Mouse (Mus musculus) erythroblast, embryonic 14.5 days (primary cell): ENCODE data around the gene Prodh2. TPM values are rescaled to one million over a fixed set of nuclear protein-coding genes. Genes with fewer than 3 reads are reported as not detected.

ENCODE experiments used
- H3K27me3 ChIP-seq: 2 replicates; pipeline ENCODE4 v1.6.1; 2012; ENCODE audit warnings: inconsistent platforms; ENCODE audit not compliant: control insufficient read depth
- H3K36me3 ChIP-seq: 2 replicates; pipeline ENCODE4 v1.6.1; 2012; ENCODE audit warnings: mild to moderate bottlenecking, inconsistent platforms; ENCODE audit not compliant: control insufficient read depth
- H3K4me1 ChIP-seq: 2 replicates; pipeline ENCODE4 v1.6.1; 2012; ENCODE audit warnings: inconsistent platforms; ENCODE audit not compliant: control insufficient read depth
- H3K4me3 ChIP-seq: replicated peaks from 2 replicates; pipeline ENCODE3; 2012; ENCODE audit warnings: moderate library complexity, mild to moderate bottlenecking, inconsistent platforms
- H3K9me3 ChIP-seq: 2 replicates; pipeline ENCODE4 v1.6.1; 2012; ENCODE audit warnings: low read length, inconsistent platforms, mixed read lengths; ENCODE audit not compliant: control insufficient read depth
- GATA1 ChIP-seq: IDR thresholded peaks from 2 replicates; pipeline ENCODE4 v1.6.1; 2012; ENCODE audit warnings: low read length, inconsistent platforms, mixed read lengths
- TAL1 ChIP-seq: IDR thresholded peaks from 3 replicates; pipeline ENCODE4 v1.6.1; 2012; ENCODE audit warnings: low read length, inconsistent platforms, mixed read lengths
- polyA plus RNA-seq: library from polyadenylated mRNA; stranded (reverse); fragments of >175 nt; gene quantifications from 2 replicates; pipeline ENCODE4 v1.2.3, GENCODE M21; 2012

Prodh2 gene
- polyA plus RNA-seq, result 0.11 and 0.36 TPM in 2 replicates

- H3K4me3 ChIP-seq, result peak within 1 kb of the TSS; percentile 56
- TF ChIP-seq GATA1 (no peak), TAL1 (no peak)
These were observed at the start of gene Prodh2 for GRCm38 (mm10) chr7:30493401-30493931. TSS of gene Prodh2 (plus strand) at chr7:30493622.

GRCm38 (mm10) chr7:30443696-30444095 lies 49.7 kb upstream of the Prodh2 start:
- Histone ChIP-seq H3K9me3 (peaks cover 11% of the 10 kb centered on the region), H3K4me1 (peaks cover 12% of the 10 kb centered on the region), H3K27me3 (peaks cover 47% of the 10 kb centered on the region), H3K36me3 (no peaks in the 10 kb centered on the region), H3K4me3 (no peak overlapping the region)
- TF ChIP-seq TAL1 (no peak), GATA1 (no peak)

More at GRCm38 (mm10) chr7:30493401-30493931, at the start of gene Prodh2:
- Histone ChIP-seq H3K36me3 (no peaks in the 10 kb centered on the region), H3K9me3 (no peaks in the 10 kb centered on the region), H3K4me1 (no peaks in the 10 kb centered on the region), H3K27me3 (no peaks in the 10 kb centered on the region)

- Histone ChIP-seq H3K9me3 (peaks cover 11% of the 10 kb centered on the region), H3K4me3 (peak overlapping the region; percentile 52), H3K36me3 (no peaks in the 10 kb centered on the region), H3K4me1 (peaks cover 12% of the 10 kb centered on the region), H3K27me3 (peaks cover 45% of the 10 kb centered on the region)
- TF ChIP-seq GATA1 (no peak), TAL1 (no peak)
These were observed 49.1 kb upstream of the Prodh2 start for GRCm38 (mm10) chr7:30444154-30444970.

- TF ChIP-seq GATA1, result no peak
- TF ChIP-seq TAL1, result no peak
- Histone ChIP-seq H3K9me3 (peaks cover 11% of the 10 kb centered on the region), H3K4me3 (peak within 1 kb of the TSS; percentile 52), H3K4me1 (peaks cover 12% of the 10 kb centered on the region), H3K27me3 (peaks cover 42% of the 10 kb centered on the region), H3K36me3 (no peaks in the 10 kb centered on the region)
These were observed 48.3 kb upstream of the Prodh2 start, which contains the start of gene Aplp1 for GRCm38 (mm10) chr7:30444971-30445751. TSS of gene Aplp1 (minus strand) at chr7:30445535.

- Histone ChIP-seq H3K27me3 (peaks cover 47% of the 10 kb centered on the region), H3K4me3 (no peak overlapping the region), H3K9me3 (peaks cover 11% of the 10 kb centered on the region), H3K36me3 (no peaks in the 10 kb centered on the region), H3K4me1 (peaks cover 16% of the 10 kb centered on the region)
- TF ChIP-seq TAL1 (no peak), GATA1 (no peak)
These were observed 43.2 kb upstream of the Prodh2 start for GRCm38 (mm10) chr7:30450241-30450640.

GRCm38 (mm10) chr7:30453327-30453726 lies 40.1 kb upstream of the Prodh2 start:
- peaks cover 12% of the 10 kb centered on the region for H3K4me1 ChIP-seq
- H3K4me3 ChIP-seq, result no peak overlapping the region
- peaks cover 63% of the 10 kb centered on the region for H3K27me3 ChIP-seq
- no peaks in the 10 kb centered on the region for H3K36me3 ChIP-seq
- TF ChIP-seq TAL1, result no peak
- no peak for TF ChIP-seq GATA1
- H3K9me3 ChIP-seq, result no peaks in the 10 kb centered on the region

GRCm38 (mm10) chr7:30453766-30454165 lies 39.7 kb upstream of the Prodh2 start:
- Histone ChIP-seq H3K9me3 (no peaks in the 10 kb centered on the region), H3K4me1 (peaks cover 12% of the 10 kb centered on the region), H3K27me3 (peaks cover 67% of the 10 kb centered on the region), H3K4me3 (no peak overlapping the region), H3K36me3 (no peaks in the 10 kb centered on the region)
- TF ChIP-seq TAL1 (no peak), GATA1 (no peak)

GRCm38 (mm10) chr7:30454259-30454658 lies 39.2 kb upstream of the Prodh2 start:
- H3K4me1 ChIP-seq, result peaks cover 12% of the 10 kb centered on the region
- TF ChIP-seq GATA1 (no peak), TAL1 (no peak)
- H3K36me3 ChIP-seq, result no peaks in the 10 kb centered on the region
- H3K4me3 ChIP-seq, result no peak overlapping the region
- H3K9me3 ChIP-seq, result no peaks in the 10 kb centered on the region
- peaks cover 72% of the 10 kb centered on the region for H3K27me3 ChIP-seq

- Histone ChIP-seq H3K36me3 (no peaks in the 10 kb centered on the region), H3K9me3 (no peaks in the 10 kb centered on the region), H3K4me3 (no peak overlapping the region), H3K27me3 (peaks cover 86% of the 10 kb centered on the region), H3K4me1 (peaks cover 10% of the 10 kb centered on the region)
- TF ChIP-seq TAL1, result no peak
These were observed 36.9 kb upstream of the Prodh2 start for GRCm38 (mm10) chr7:30456487-30456886.
